Mouse (Mus musculus): ENCODE data around the gene Gatd1. TPM values are rescaled to one million over a fixed set of nuclear protein-coding genes. Genes with fewer than 3 reads are reported as not detected.

Gene Gatd1
- total RNA-seq (2012; rRNA removed) = 25.9 and 41.2 TPM in 2 replicates

DNA sequence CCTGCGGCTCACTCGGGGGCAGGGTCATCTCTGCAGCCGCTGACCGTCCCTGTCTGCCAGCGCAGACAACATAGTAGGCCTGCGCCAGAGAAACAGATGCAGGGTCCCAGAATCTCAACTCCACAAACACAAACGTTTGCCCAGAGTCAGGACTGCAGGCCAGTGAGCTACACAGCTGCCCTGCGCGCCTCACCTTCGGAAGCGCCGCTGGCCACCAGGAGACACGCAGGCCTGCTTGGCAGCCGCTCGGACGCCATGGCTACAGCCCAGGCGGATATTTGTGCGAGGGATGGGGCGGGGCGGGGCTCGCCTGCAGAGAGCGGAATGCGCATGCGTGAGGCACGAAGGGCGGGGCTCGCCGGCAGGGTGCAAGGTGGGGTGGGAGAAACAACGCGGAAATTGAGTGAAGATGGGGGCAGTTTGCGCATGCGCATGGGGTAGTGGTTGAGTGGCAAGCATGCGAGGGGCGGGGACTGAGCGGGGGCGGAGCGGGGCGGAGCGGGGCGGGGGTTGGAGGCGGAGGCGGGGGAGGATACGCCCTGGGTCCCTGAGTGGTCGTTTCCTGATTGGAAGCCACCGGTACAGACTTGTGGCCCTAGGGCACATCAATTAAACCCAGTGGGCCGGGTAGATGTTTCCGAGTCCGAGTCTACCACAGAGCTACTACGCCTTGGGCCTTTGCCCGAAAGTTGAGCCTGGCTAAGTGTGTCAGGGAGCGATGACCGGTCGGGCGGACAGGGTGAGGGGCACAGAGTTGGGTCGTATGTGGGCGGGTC lies at the start of gene Gatd1:
TSS of gene Gatd1 (minus strand) at position 328 of the 776 bp plus-strand sequence.
- Histone ChIP-seq H3K27ac (ENCODE audit: insufficient read depth, low read depth, low read length, poor library complexity, severe bottlenecking) (no peak within 1 kb of the TSS; the same call in 1 of the 2 replicates), H3K4me3 (ENCODE audit: insufficient read depth in 1 of 2, low read depth in 1 of 2, low read length in 2 of 2, poor library complexity in 1 of 2, severe bottlenecking in 1 of 2) (peak within 1 kb of the TSS; percentile 91 to 94), H3K4me1 (ENCODE audit: control insufficient read depth in 2 of 2, insufficient read depth in 2 of 2, low read length in 2 of 2, poor library complexity in 1 of 2) (peaks cover 6 to 14% of the 10 kb centered on the region in 2 experiments; a peak in 3 of 4 replicates), H3K36me3 (ENCODE audit: control insufficient read depth, insufficient read depth, low read length, poor library complexity, severe bottlenecking) (peaks cover 6% of the 10 kb centered on the region; the same call in 1 of the 2 replicates), H3K9me3 (ENCODE audit: control insufficient read depth, insufficient read depth, low read depth, low read length) (no peaks in the 10 kb centered on the region), H3K9ac (ENCODE audit: insufficient read depth, low read depth, low read length, poor library complexity, severe bottlenecking) (peak within 1 kb of the TSS; percentile 89)
- peak; percentile 100 for DNase-seq (ENCODE audit: low read depth, low spot score)
- in situ Hi-C loops (cut with MboI; ENCODE audit: low sequenced_read_pairs in 2 of 2, unreplicated experiment in 2 of 2) = no loop called here
- TF ChIP-seq MAFK (IDR thresholded peaks at IDR 0.05; ENCODE audit: insufficient read depth, low read depth, low read length) = no peak
- TF ChIP-seq ZNF384 (IDR thresholded peaks at IDR 0.05; ENCODE audit: low read depth, low read length) = no peak
- TF ChIP-seq ZC3H11A (IDR thresholded peaks at IDR 0.05; ENCODE audit: borderline replicate concordance, low read depth, low read length) = no peak
- TF ChIP-seq CHD2 (IDR thresholded peaks at IDR 0.05; ENCODE audit: low read depth, low read length) = no peak
- TF ChIP-seq HCFC1 (IDR thresholded peaks at IDR 0.05; ENCODE audit: borderline replicate concordance, insufficient read depth, low read length) = 0 out of 2 replicates have a peak, but pooled peaks have one; percentile 29

DNA sequence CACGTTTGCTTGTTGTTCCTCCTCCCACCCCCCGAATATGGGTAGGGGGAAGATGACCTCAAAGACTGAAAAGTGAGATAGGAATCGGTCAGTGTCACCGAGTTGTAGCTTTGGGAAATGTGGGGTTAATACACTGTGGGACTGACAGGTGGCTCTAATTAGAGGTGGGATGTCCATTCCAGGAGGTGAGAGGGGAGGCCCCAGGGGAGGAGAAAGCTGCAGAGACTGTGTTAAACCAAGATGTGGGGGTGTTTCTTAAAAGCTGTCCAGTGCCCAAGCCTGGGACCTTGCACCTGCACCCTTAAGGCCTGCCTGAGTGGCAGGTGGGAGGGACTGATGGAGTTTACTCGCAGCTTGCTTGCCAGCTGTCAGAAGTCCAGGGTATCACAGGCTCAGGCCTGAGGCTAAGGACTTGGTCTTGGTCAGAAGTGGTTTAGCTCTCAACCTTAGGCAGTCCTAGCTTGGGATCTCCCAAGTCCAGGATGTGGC lies 48.4 kb upstream of the Gatd1 start:
- in situ Hi-C loops (cut with MboI; ENCODE audit: low sequenced_read_pairs in 2 of 2, unreplicated experiment in 2 of 2) = no loop called here
- peak overlapping the region; percentile 63 to 65; a peak in 2 of 4 replicates for H3K4me3 ChIP-seq (ENCODE audit: insufficient read depth in 1 of 2, low read depth in 1 of 2, low read length in 2 of 2, poor library complexity in 1 of 2, severe bottlenecking in 1 of 2)
- H3K27ac ChIP-seq (ENCODE audit: insufficient read depth, low read depth, low read length, poor library complexity, severe bottlenecking) = no peak overlapping the region
- peak overlapping the region; percentile 60 for H3K9ac ChIP-seq (ENCODE audit: insufficient read depth, low read depth, low read length, poor library complexity, severe bottlenecking)
- H3K36me3 ChIP-seq (ENCODE audit: control insufficient read depth, insufficient read depth, low read length, poor library complexity, severe bottlenecking) = no peaks in the 10 kb centered on the region
- no peak for DNase-seq (ENCODE audit: low read depth, low spot score)
- H3K4me1 ChIP-seq (ENCODE audit: control insufficient read depth in 2 of 2, insufficient read depth in 2 of 2, low read length in 2 of 2, poor library complexity in 1 of 2) = peaks cover 4 to 43% of the 10 kb centered on the region in 2 experiments; a peak in 3 of 4 replicates
- no peaks in the 10 kb centered on the region for H3K9me3 ChIP-seq (ENCODE audit: control insufficient read depth, insufficient read depth, low read depth, low read length)
- TF ChIP-seq MAFK (IDR thresholded peaks at IDR 0.05; ENCODE audit: insufficient read depth, low read depth, low read length) (no peak), ZC3H11A (IDR thresholded peaks at IDR 0.05; ENCODE audit: borderline replicate concordance, low read depth, low read length) (no peak), ZNF384 (IDR thresholded peaks at IDR 0.05; ENCODE audit: low read depth, low read length) (no peak), CHD2 (IDR thresholded peaks at IDR 0.05; ENCODE audit: low read depth, low read length) (no peak), HCFC1 (IDR thresholded peaks at IDR 0.05; ENCODE audit: borderline replicate concordance, insufficient read depth, low read length) (no peak)

DNA sequence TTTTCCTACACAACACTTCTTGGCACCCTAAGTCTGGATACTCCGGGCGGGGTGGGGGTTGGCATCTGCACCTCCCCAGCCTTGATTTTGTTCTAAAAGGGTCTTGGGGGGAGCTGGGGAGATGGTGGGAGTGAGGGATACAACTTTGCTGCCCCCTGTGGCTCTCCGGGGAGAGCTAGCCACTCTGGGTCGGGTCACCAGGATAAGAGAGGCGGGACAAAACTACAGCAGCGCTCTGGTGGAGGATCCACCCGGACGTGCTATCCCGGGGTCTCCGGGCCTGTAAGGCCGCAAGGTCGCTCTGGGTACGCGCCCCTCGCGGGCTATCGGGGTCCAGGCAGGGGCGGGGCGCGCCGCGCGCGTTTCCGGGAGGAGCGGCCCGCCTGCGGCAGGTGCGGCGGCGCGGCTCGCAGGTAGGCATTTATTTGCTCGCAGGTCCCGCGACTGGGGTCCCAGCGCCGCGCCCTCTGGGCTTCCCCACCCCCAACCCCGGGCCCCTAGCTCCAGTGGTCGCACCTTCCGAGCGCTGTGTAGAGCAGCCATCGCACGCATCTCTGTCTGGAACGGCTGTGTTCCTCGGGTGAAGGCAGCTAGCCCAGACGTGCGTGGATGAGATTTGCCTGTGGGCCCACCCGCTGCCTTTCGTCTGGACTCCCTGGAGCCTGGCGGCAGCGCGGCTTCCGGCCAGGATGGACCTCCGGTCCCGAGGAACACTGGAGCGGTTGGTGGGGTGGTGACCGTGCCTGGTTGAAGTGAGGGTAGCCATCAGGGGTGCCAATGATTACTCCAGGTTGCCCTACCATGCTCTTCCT lies 47.8 kb upstream of the Gatd1 start:
- H3K4me3 ChIP-seq (ENCODE audit: insufficient read depth in 1 of 2, low read depth in 1 of 2, low read length in 2 of 2, poor library complexity in 1 of 2, severe bottlenecking in 1 of 2) = peak overlapping the region; percentile 63 to 65
- no peak for TF ChIP-seq ZNF384 (IDR thresholded peaks at IDR 0.05; ENCODE audit: low read depth, low read length)
- no peak for TF ChIP-seq ZC3H11A (IDR thresholded peaks at IDR 0.05; ENCODE audit: borderline replicate concordance, low read depth, low read length)
- no peak for TF ChIP-seq MAFK (IDR thresholded peaks at IDR 0.05; ENCODE audit: insufficient read depth, low read depth, low read length)
- TF ChIP-seq HCFC1 (IDR thresholded peaks at IDR 0.05; ENCODE audit: borderline replicate concordance, insufficient read depth, low read length) = no peak
- no peak for TF ChIP-seq CHD2 (IDR thresholded peaks at IDR 0.05; ENCODE audit: low read depth, low read length)
- DNase-seq (ENCODE audit: low read depth, low spot score) = no peak
- H3K27ac ChIP-seq (ENCODE audit: insufficient read depth, low read depth, low read length, poor library complexity, severe bottlenecking) = no peak overlapping the region
- H3K4me1 ChIP-seq (ENCODE audit: control insufficient read depth in 2 of 2, insufficient read depth in 2 of 2, low read length in 2 of 2, poor library complexity in 1 of 2) = peaks cover 4 to 40% of the 10 kb centered on the region in 2 experiments; a peak in 3 of 4 replicates
- in situ Hi-C loops (cut with MboI; ENCODE audit: low sequenced_read_pairs in 2 of 2, unreplicated experiment in 2 of 2) = no loop called here
- H3K36me3 ChIP-seq (ENCODE audit: control insufficient read depth, insufficient read depth, low read length, poor library complexity, severe bottlenecking) = no peaks in the 10 kb centered on the region
- H3K9me3 ChIP-seq (ENCODE audit: control insufficient read depth, insufficient read depth, low read depth, low read length) = no peaks in the 10 kb centered on the region
- peak overlapping the region; percentile 67 for H3K9ac ChIP-seq (ENCODE audit: insufficient read depth, low read depth, low read length, poor library complexity, severe bottlenecking)

DNA sequence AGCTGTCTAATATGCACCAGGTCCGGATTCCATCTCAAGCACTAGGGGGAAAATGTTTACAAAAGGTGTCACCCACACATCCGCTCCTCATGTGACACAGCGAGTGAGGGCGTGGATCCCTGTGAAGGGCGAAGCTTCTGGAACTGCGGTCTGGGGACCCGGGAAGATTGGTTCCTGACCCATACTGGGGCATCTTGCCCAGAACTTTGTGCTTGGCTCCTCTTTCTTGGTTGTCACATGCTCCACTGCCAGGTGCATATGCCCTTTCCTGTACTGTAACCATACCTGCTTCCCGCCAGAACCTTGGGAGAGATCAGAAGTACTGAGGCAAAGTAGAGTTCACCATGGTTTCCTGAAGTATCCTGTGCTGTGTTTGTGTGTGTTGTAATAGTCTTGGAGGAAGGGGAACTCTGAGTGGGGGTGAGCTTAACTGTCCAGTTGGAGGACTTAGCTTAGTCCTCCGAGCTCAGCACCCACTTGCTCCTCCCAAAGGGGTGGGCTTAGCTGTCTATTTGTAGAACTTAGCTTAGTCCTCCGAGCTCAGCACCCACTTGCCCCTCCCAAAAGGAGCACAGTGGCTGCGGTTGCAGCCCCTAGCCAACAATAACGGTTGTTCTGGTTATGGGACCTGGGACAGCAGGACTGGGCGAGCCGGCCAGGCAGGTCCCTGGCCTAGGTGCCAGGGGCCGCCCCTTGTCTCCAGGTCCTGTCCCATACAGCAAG lies 46.6 kb upstream of the Gatd1 start, which contains the start of gene Cracr2b:
TSS of gene Cracr2b (plus strand) at position 704 of the 723 bp plus-strand sequence.
- DNase-seq (ENCODE audit: low read depth, low spot score) = no peak
- peaks cover 2 to 38% of the 10 kb centered on the region in 2 experiments; a peak in 3 of 4 replicates for H3K4me1 ChIP-seq (ENCODE audit: control insufficient read depth in 2 of 2, insufficient read depth in 2 of 2, low read length in 2 of 2, poor library complexity in 1 of 2)
- TF ChIP-seq HCFC1 (IDR thresholded peaks at IDR 0.05; ENCODE audit: borderline replicate concordance, insufficient read depth, low read length) (no peak), ZNF384 (IDR thresholded peaks at IDR 0.05; ENCODE audit: low read depth, low read length) (no peak), MAFK (IDR thresholded peaks at IDR 0.05; ENCODE audit: insufficient read depth, low read depth, low read length) (no peak), CHD2 (IDR thresholded peaks at IDR 0.05; ENCODE audit: low read depth, low read length) (no peak), ZC3H11A (IDR thresholded peaks at IDR 0.05; ENCODE audit: borderline replicate concordance, low read depth, low read length) (no peak)
- H3K36me3 ChIP-seq (ENCODE audit: control insufficient read depth, insufficient read depth, low read length, poor library complexity, severe bottlenecking) = no peaks in the 10 kb centered on the region
- H3K9me3 ChIP-seq (ENCODE audit: control insufficient read depth, insufficient read depth, low read depth, low read length) = no peaks in the 10 kb centered on the region
- peak within 1 kb of the TSS; percentile 63 to 65 for H3K4me3 ChIP-seq (ENCODE audit: insufficient read depth in 1 of 2, low read depth in 1 of 2, low read length in 2 of 2, poor library complexity in 1 of 2, severe bottlenecking in 1 of 2)
- no peak within 1 kb of the TSS for H3K27ac ChIP-seq (ENCODE audit: insufficient read depth, low read depth, low read length, poor library complexity, severe bottlenecking)
- in situ Hi-C loops (cut with MboI; ENCODE audit: low sequenced_read_pairs in 2 of 2, unreplicated experiment in 2 of 2) = no loop called here
- peak within 1 kb of the TSS; percentile 67 for H3K9ac ChIP-seq (ENCODE audit: insufficient read depth, low read depth, low read length, poor library complexity, severe bottlenecking)
